Mouse (Mus musculus) gastrocnemius, adult 2 months (tissue): ENCODE measurements at regions not wholly inside any gene's neighbourhood (a gene's known extent, or its start where the extent isn't known, plus 50 kb on each side); places are given as distances from the start of the nearest gene placed in this dataset.
A peak's percentile ranks its signal among the peaks of the same experiment; 100 is the strongest.
"Not testable (repeated sequence)": the region's sequence is repeated elsewhere in the genome, so short reads cannot be mapped to it uniquely, and the experiment has no call there.

Experiments used
- DNase-seq: peaks from one replicate; pipeline ENCODE4 v3.0.0; 2022
- H3K27ac ChIP-seq: fragments of 200-600 bp; 2 replicates; pipeline ENCODE4 v1.8.1; 2022; ENCODE audit warnings: mild to moderate bottlenecking
- H3K4me3 ChIP-seq: fragments of 200-600 bp; 2 replicates; pipeline ENCODE4 v1.8.1; 2022; ENCODE audit warnings: mild to moderate bottlenecking, moderate library complexity
- CTCF ChIP-seq: fragments of 200-600 bp; IDR thresholded peaks from 2 replicates; pipeline ENCODE4 v1.8.1; 2022; ENCODE audit warnings: antibody characterized with exemption, mild to moderate bottlenecking, moderate library complexity
- intact Hi-C: fragments of 180-260 bp; cut with DNase I; formaldehyde crosslinking; loops from one replicate; pipeline ENCODE4 v1.15.1; 2025

- Histone ChIP-seq H3K27ac (no peak overlapping the region), H3K4me3 (no peak overlapping the region)
- TF ChIP-seq CTCF = no peak
- no peak for DNase-seq
- intact Hi-C loops = no loop called here
These were observed 66.9 kb downstream of the Twistnb start for GRCm38 (mm10) chr12:33496306-33496705.

GRCm38 (mm10) chr12:33497319-33497892 is 68.0 kb downstream of the Twistnb start:
- no peak for TF ChIP-seq CTCF
- Histone ChIP-seq H3K4me3 (peak overlapping the region; percentile 8), H3K27ac (no peak overlapping the region)
- DNase-seq = no peak
- intact Hi-C loops = no loop called here

GRCm38 (mm10) chr12:33541566-33541965 is 112.1 kb downstream of the Twistnb start:
- no peak overlapping the region for H3K4me3 ChIP-seq
- no peak overlapping the region for H3K27ac ChIP-seq
- no peak for TF ChIP-seq CTCF
- no peak for DNase-seq
- intact Hi-C loops = no loop called here

- DNase-seq, intact Hi-C loops, H3K27ac ChIP-seq, H3K4me3 ChIP-seq: not testable (repeated sequence)
These were observed 122.2 kb downstream of the Twistnb start for GRCm38 (mm10) chr12:33551660-33552059.

- no peak overlapping the region for H3K4me3 ChIP-seq
- no peak for DNase-seq
- TF ChIP-seq CTCF = no peak
- H3K27ac ChIP-seq = no peak overlapping the region
- intact Hi-C loops = no loop called here
These were observed 122.8 kb downstream of the Twistnb start for GRCm38 (mm10) chr12:33552231-33552630.

GRCm38 (mm10) chr12:33552651-33553050 is 123.2 kb downstream of the Twistnb start:
- TF ChIP-seq CTCF = no peak
- Histone ChIP-seq H3K4me3 (no peak overlapping the region), H3K27ac (no peak overlapping the region)
- intact Hi-C loops = no loop called here
- no peak for DNase-seq

- DNase-seq = no peak
- H3K27ac ChIP-seq = no peak overlapping the region
- no peak for TF ChIP-seq CTCF
- intact Hi-C loops = no loop called here
- H3K4me3 ChIP-seq = no peak overlapping the region
These were observed 124.3 kb downstream of the Twistnb start for GRCm38 (mm10) chr12:33553731-33554130.

- no peak for TF ChIP-seq CTCF
- Histone ChIP-seq H3K4me3 (no peak overlapping the region), H3K27ac (no peak overlapping the region)
- DNase-seq = no peak
- intact Hi-C loops = no loop called here
These were observed 131.7 kb downstream of the Twistnb start for GRCm38 (mm10) chr12:33561141-33561540.

GRCm38 (mm10) chr12:33577877-33578428 is 148.5 kb downstream of the Twistnb start:
- no peak for TF ChIP-seq CTCF
- Histone ChIP-seq H3K27ac (no peak overlapping the region), H3K4me3 (no peak overlapping the region)
- no peak for DNase-seq
- intact Hi-C loops = no loop called here

- no peak for TF ChIP-seq CTCF
- Histone ChIP-seq H3K4me3 (no peak overlapping the region), H3K27ac (no peak overlapping the region)
- DNase-seq = no peak
- intact Hi-C loops = no loop called here
These were observed 151.4 kb downstream of the Twistnb start for GRCm38 (mm10) chr12:33580809-33581208.

GRCm38 (mm10) chr12:33591031-33591430 is 161.6 kb downstream of the Twistnb start:
- intact Hi-C loops = no loop called here
- Histone ChIP-seq H3K27ac (no peak overlapping the region), H3K4me3 (no peak overlapping the region)
- no peak for DNase-seq
- no peak for TF ChIP-seq CTCF

GRCm38 (mm10) chr12:33592431-33592911 is 163.0 kb downstream of the Twistnb start:
- intact Hi-C loops = no loop called here
- TF ChIP-seq CTCF = no peak
- Histone ChIP-seq H3K27ac (no peak overlapping the region), H3K4me3 (peak overlapping the region; percentile 46)
- DNase-seq = no peak

GRCm38 (mm10) chr12:33592938-33593337 is 163.5 kb downstream of the Twistnb start:
- no peak overlapping the region for H3K27ac ChIP-seq
- DNase-seq = no peak
- peak overlapping the region; percentile 46 for H3K4me3 ChIP-seq
- no peak for TF ChIP-seq CTCF
- intact Hi-C loops = no loop called here

GRCm38 (mm10) chr12:33593685-33594084 is 164.2 kb downstream of the Twistnb start:
- H3K4me3 ChIP-seq = no peak overlapping the region
- no peak for DNase-seq
- no peak for TF ChIP-seq CTCF
- intact Hi-C loops = no loop called here
- H3K27ac ChIP-seq = no peak overlapping the region
